Mouse (Mus musculus): ENCODE measurements around the gene A030005L19Rik.
"Not testable (repeated sequence)": the region's sequence is repeated elsewhere in the genome, so short reads cannot be mapped to it uniquely, and the experiment has no call there.

The A030005L19Rik gene

DNA sequence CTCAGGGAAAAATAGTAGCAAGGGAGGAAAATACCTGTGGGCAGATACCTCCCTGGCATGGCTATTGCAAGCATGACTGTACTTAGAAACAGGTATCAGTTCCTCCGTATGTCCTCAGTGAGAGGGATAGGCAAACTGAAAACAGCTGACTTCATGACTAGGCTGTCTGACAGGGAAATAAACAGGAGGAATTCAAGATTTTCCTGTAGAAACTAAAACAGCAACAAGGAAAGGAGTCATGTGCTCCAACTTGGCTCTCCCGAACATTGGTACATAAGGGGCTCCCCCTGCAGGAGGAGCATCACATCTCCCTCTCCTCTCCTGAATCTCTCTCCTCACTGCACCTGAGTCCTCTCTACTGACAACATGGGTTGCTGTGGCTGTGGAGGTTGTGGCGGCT, at the start of gene A030005L19Rik:
Gene A030005L19Rik (plus strand): TSS at position 301 of the 400 bp plus-strand sequence.
- DNase-seq (ENCODE audit: low spot score): no peak

GRCm38 (mm10) chr1:82870202-82870601, 42.9 kb upstream of the A030005L19Rik start:
- DNase-seq (ENCODE audit: low spot score): no peak

DNA sequence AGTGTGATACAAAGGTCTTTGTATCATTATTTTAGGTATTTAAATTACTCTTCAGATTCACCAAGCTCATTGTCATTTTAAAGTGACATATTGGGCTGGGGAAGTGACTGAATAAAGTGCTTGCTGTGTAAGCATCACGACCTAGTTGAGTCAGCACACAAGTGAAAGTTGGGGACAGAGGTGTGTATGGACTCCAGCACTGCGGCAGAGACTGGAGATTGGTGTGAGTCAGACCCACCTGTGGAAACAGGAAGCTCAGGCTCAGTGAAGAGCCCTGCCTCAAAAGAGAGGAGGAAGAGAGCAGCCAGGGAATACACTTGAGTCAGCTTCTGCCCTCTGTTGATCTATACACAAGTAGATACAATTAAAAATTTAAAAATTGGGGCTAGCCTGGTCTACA, 34.0 kb upstream of the A030005L19Rik start:
- no peak for DNase-seq (ENCODE audit: low spot score)

DNA sequence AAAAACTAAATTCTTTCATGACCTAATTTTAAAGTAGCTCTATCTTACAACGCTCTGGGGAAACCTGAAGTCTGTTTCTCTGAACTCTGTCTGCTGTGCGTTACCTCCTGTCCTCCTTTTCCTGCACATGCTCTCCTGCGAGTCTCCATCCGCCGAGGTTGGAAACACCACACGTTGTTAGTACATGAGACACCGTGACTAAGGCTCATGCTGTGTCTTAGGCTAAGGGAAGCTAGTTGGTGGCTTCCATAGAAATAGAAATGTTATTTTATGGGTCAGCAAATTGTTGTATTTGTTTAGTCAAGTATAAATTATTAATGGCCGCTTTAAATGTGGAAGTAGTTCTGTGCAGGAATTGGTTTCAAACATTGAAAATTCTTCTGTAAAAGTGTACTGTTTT, 32.9 kb upstream of the A030005L19Rik start:
- no peak for DNase-seq (ENCODE audit: low spot score)

DNA sequence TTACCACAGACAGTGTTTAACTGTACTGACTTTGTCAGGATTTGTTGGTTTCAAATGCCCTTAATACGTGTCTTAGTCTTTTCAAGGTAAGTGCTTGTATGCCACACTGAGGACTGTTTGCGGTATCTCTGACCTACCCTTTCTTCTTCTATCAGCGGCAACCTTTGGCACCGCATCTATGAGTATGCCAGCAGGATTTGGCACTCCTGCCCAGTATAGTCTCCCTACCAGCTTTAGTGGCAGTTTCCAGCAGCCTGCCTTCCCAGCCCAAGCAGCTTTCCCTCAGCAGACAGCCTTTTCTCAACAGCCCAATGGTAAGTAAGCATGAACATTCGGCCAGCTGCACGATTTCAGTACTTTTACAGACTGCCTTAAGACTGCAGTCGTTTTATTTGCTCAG, 19.9 kb upstream of the A030005L19Rik start:
- DNase-seq (ENCODE audit: low spot score): no peak

- DNase-seq (ENCODE audit: low spot score): no peak
These were observed 12.6 kb upstream of the A030005L19Rik start for GRCm38 (mm10) chr1:82900567-82900966.

- no peak for DNase-seq (ENCODE audit: low spot score)
These were observed 11.9 kb upstream of the A030005L19Rik start for GRCm38 (mm10) chr1:82901201-82901600.

- DNase-seq (ENCODE audit: low spot score): no peak
These were observed 7.2 kb upstream of the A030005L19Rik start for GRCm38 (mm10) chr1:82905886-82906285.

GRCm38 (mm10) chr1:82913434-82913833, 309 bp downstream of the A030005L19Rik start:
- DNase-seq (ENCODE audit: low spot score): not testable (repeated sequence)

- DNase-seq (ENCODE audit: low spot score): no peak
These were observed 11.5 kb downstream of the A030005L19Rik start, which contains the start of gene A030014E15Rik for GRCm38 (mm10) chr1:82924650-82925049. TSS of gene A030014E15Rik (plus strand) at chr1:82924917.

DNA sequence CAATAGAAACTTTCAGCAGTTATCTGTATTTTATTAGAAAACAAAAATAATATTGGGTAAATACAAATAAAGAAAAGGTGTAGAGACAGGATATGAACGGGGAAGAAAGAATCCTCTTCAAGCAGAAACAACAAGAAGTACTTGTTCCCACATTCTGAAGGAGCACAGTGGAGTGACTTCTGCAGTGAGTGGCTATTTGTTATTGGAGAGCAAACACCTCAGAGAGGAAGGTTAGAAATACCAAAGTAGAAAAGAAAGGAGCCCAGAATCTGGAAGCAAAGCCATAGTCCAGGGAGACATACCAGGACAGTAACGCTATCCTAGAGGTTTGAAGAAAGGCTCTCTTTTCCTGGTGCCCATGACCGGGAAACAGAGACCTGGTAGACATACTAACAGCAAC, 17.4 kb downstream of the A030005L19Rik start:
- not testable (repeated sequence) for DNase-seq (ENCODE audit: low spot score)

DNA sequence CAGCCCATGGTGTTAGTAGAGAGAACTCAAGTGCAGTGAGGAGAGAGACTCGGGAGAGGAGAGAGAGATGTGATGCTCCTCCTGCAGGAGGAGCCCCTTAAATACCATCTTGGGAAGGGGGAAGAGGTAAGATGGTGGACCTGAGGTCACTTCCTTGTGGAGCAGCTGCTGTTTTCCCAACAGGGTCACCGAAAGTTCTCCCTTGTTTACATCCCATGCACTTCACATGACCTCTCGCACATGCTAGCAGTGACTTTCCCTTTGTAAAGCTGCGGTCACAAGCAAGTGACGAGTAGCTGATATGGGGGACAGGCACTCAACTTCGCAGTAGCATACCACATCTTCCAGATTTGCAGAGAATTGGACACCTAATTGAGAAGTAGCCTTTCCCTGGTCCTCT, 18.2 kb downstream of the A030005L19Rik start, which contains the start of gene Gm6217:
Gene Gm6217 (minus strand): TSS at position 74 of the 400 bp plus-strand sequence.
- not testable (repeated sequence) for DNase-seq (ENCODE audit: low spot score)

GRCm38 (mm10) chr1:82938666-82939065, 25.5 kb downstream of the A030005L19Rik start:
- no peak for DNase-seq (ENCODE audit: low spot score)

DNA sequence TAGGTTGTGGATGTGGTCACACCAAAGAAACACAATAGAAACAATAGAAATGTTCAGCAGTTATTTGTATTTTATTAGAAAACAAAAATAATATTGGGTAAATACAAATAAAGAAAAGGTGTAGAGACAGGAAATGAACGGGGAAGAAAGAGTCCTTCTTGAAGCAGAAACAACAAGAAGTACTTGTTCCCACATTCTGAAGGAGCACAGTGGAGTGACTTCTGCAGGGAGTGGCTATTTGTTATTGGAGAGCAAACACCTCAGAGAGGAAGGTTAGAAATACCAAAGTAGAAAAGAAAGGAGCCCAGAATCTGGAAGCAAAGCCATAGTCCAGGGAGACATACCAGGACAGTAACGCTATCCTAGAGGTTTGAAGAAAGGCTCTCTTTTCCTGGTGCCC, 29.4 kb downstream of the A030005L19Rik start:
- DNase-seq (ENCODE audit: low spot score): not testable (repeated sequence)

DNA sequence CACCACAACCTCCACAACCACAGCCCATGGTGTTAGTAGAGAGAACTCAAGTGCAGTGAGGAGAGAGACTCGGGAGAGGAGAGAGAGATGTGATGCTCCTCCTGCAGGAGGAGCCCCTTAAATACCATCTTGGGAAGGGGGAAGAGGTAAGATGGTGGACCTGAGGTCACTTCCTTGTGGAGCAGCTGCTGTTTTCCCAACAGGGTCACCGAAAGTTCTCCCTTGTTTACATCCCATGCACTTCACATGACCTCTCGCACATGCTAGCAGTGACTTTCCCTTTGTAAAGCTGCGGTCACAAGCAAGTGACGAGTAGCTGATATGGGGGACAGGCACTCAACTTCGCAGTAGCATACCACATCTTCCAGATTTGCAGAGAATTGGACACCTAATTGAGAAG, 30.2 kb downstream of the A030005L19Rik start, which contains the start of gene A030003K21Rik:
Gene A030003K21Rik (minus strand): TSS at position 94 of the 400 bp plus-strand sequence.
- DNase-seq (ENCODE audit: low spot score): not testable (repeated sequence)

DNA sequence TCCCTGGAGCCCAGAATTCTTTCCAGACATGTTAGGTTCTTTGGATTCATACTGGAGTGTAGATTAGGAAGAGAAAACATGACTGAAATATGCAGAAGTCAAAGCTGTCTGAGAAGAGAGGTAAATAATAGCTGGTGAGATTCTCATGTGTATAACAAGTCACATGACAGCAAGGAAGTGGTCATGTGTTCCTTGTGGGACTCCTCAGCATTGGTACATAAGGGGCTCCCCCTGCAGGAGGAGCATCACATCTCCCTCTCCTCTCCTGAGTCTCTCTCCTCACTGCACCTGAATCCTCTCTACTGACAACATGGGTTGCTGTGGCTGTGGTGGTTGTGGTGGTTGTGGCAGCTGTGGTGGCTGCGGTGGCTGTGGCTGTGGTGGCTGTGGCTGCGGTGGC, 32.9 kb downstream of the A030005L19Rik start:
- DNase-seq (ENCODE audit: low spot score): not testable (repeated sequence)

- DNase-seq (ENCODE audit: low spot score): no peak
These were observed 35.5 kb downstream of the A030005L19Rik start for GRCm38 (mm10) chr1:82948601-82949000.

- DNase-seq (ENCODE audit: low spot score): not testable (repeated sequence)
These were observed 42.8 kb downstream of the A030005L19Rik start, which contains the start of gene Gm7544 for GRCm38 (mm10) chr1:82955913-82956312. TSS of gene Gm7544 (minus strand) at chr1:82956013.

GRCm38 (mm10) chr1:82959870-82960385, 46.8 kb downstream of the A030005L19Rik start, which contains the start of gene Gm47955:
TSS of gene Gm47955 (plus strand) at chr1:82960286.
- DNase-seq (ENCODE audit: low spot score): no peak
